Mouse (Mus musculus) limb, embryonic 13.5 days (tissue): ENCODE results near the gene Cyp2s1. TPM values are rescaled to one million over a fixed set of nuclear protein-coding genes. Genes with fewer than 3 reads are reported as not detected.

ENCODE experiments used
- ATAC-seq: fragments of 200-750 bp; cut with Nextera tagmentation; 2 replicates; pipeline ENCODE4 v1.8.0; 2017; ENCODE audit warnings: low read depth, moderate number of reproducible peaks, moderate TSS enrichment; ENCODE audit not compliant: low FRiP score
- H3K27ac ChIP-seq: fragments of 300-500 bp; sonication (generic); 2 replicates; pipeline ENCODE4 v1.5.1; 2015; ENCODE audit warnings: inconsistent platforms, mild to moderate bottlenecking, moderate library complexity
- H3K27me3 ChIP-seq: fragments of 300-500 bp; sonication (generic); 2 replicates; pipeline ENCODE4 v1.6.1; 2015; ENCODE audit warnings: mild to moderate bottlenecking, inconsistent platforms
- H3K36me3 ChIP-seq: fragments of 300-500 bp; sonication (generic); 2 replicates; pipeline ENCODE4 v1.6.1; 2015; ENCODE audit warnings: inconsistent platforms, mild to moderate bottlenecking, moderate library complexity
- H3K4me1 ChIP-seq: fragments of 300-500 bp; sonication (generic); 2 replicates; pipeline ENCODE4 v1.6.1; 2015; ENCODE audit warnings: inconsistent platforms
- H3K4me2 ChIP-seq: fragments of 300-500 bp; sonication (generic); replicated peaks from 2 replicates; pipeline ENCODE4 v1.6.1; 2015; ENCODE audit warnings: inconsistent platforms, mild to moderate bottlenecking, moderate library complexity
- H3K4me3 ChIP-seq: fragments of 300-500 bp; sonication (generic); 2 replicates; pipeline ENCODE4 v1.5.1; 2015; ENCODE audit warnings: moderate library complexity, mild to moderate bottlenecking, inconsistent platforms
- H3K9ac ChIP-seq: fragments of 300-500 bp; sonication (generic); 2 replicates; pipeline ENCODE4 v1.6.1; 2015; ENCODE audit warnings: mild to moderate bottlenecking, inconsistent platforms
- H3K9me3 ChIP-seq: fragments of 300-500 bp; sonication (generic); 2 replicates; pipeline ENCODE4 v1.6.1; 2016; ENCODE audit warnings: inconsistent platforms
- WGBS: fragments of 180-500 bp; shearing (Covaris S2); methylation state at CpG from one replicate; pipeline ENCODE4 v1.1.7; 2015; 5-methylcytosine and 5-hydroxymethylcytosine counted together
- polyA plus RNA-seq: library from polyadenylated mRNA; unstranded; fragments of >200 nt; fragmentation: Nextera tagmentation; extraction: Ambion mirVana; gene quantifications from 2 replicates; pipeline ENCODE4 v1.2.1, GENCODE M21; 2015

Gene Cyp2s1
- polyA plus RNA-seq, 1 experiment from 2014 or later, result 1.8 TPM

GRCm38 (mm10) chr7:25787456-25788219, 29.1 kb downstream of the Cyp2s1 start:
- peaks cover 20% of the 10 kb centered on the region for H3K36me3 ChIP-seq
- no peak for ATAC-seq
- peak overlapping the region; percentile 70 for H3K4me3 ChIP-seq
- H3K27me3 ChIP-seq, result no peaks in the 10 kb centered on the region
- H3K4me1 ChIP-seq, result peaks cover 36% of the 10 kb centered on the region
- H3K9ac ChIP-seq, result peak overlapping the region; percentile 80
- H3K27ac ChIP-seq, result no peak overlapping the region; the same call in 1 of the 2 replicates
- 23% methylated on average over 9 of the region's 9 CpGs for WGBS
- H3K9me3 ChIP-seq, result no peaks in the 10 kb centered on the region
- peak overlapping the region; percentile 87 for H3K4me2 ChIP-seq

GRCm38 (mm10) chr7:25786974-25787373, 29.7 kb downstream of the Cyp2s1 start:
- Histone ChIP-seq H3K36me3 (peaks cover 20% of the 10 kb centered on the region), H3K4me1 (peaks cover 43% of the 10 kb centered on the region), H3K9ac (peak overlapping the region; percentile 80; the same call in 1 of the 2 replicates), H3K27me3 (no peaks in the 10 kb centered on the region), H3K4me3 (peak overlapping the region; percentile 70), H3K4me2 (peak overlapping the region; percentile 87), H3K9me3 (no peaks in the 10 kb centered on the region), H3K27ac (no peak overlapping the region)
- WGBS, result 70% methylated on average over 4 of the region's 4 CpGs
- ATAC-seq, result no peak

GRCm38 (mm10) chr7:25785752-25786151, 31.0 kb downstream of the Cyp2s1 start:
- H3K9ac ChIP-seq, result no peak overlapping the region
- H3K27ac ChIP-seq, result no peak overlapping the region
- no peaks in the 10 kb centered on the region for H3K27me3 ChIP-seq
- H3K9me3 ChIP-seq, result no peaks in the 10 kb centered on the region
- ATAC-seq, result no peak
- peaks cover 55% of the 10 kb centered on the region for H3K4me1 ChIP-seq
- peaks cover 27% of the 10 kb centered on the region for H3K36me3 ChIP-seq
- WGBS, result 57% methylated on average over 4 of the region's 4 CpGs
- H3K4me2 ChIP-seq, result 0 out of 2 replicates have a peak overlapping the region, but pooled peaks have one; percentile 9
- H3K4me3 ChIP-seq, result no peak overlapping the region

- peaks cover 31% of the 10 kb centered on the region for H3K36me3 ChIP-seq
- 57% methylated on average over 1 of the region's 1 CpGs for WGBS
Observed at GRCm38 (mm10) chr7:25784808-25785207, 31.9 kb downstream of the Cyp2s1 start.

GRCm38 (mm10) chr7:25783746-25784145, 33.0 kb downstream of the Cyp2s1 start:
- H3K27ac ChIP-seq, result no peak overlapping the region
- H3K9me3 ChIP-seq, result no peaks in the 10 kb centered on the region
- no peak overlapping the region for H3K4me3 ChIP-seq
- no peaks in the 10 kb centered on the region for H3K27me3 ChIP-seq
- no peak overlapping the region for H3K9ac ChIP-seq
- whole genome bisulfite sequencing, result 56% methylated on average over 8 of the region's 8 CpGs
- ATAC-seq, result no peak
- no peak overlapping the region for H3K4me2 ChIP-seq
- peaks cover 47% of the 10 kb centered on the region for H3K4me1 ChIP-seq
- H3K36me3 ChIP-seq, result peaks cover 39% of the 10 kb centered on the region

More at GRCm38 (mm10) chr7:25784808-25785207, 31.9 kb downstream of the Cyp2s1 start:
- H3K9ac ChIP-seq, result no peak overlapping the region
- peaks cover 56% of the 10 kb centered on the region for H3K4me1 ChIP-seq
- no peak for ATAC-seq
- H3K4me3 ChIP-seq, result no peak overlapping the region
- no peak overlapping the region for H3K4me2 ChIP-seq
- no peaks in the 10 kb centered on the region for H3K9me3 ChIP-seq
- H3K27me3 ChIP-seq, result no peaks in the 10 kb centered on the region
- H3K27ac ChIP-seq, result no peak overlapping the region

GRCm38 (mm10) chr7:25782744-25783143, 34.0 kb downstream of the Cyp2s1 start:
- Histone ChIP-seq H3K4me2 (peak overlapping the region; percentile 78; the same call in 1 of the 2 replicates), H3K9ac (no peak overlapping the region), H3K4me3 (no peak overlapping the region), H3K36me3 (peaks cover 49% of the 10 kb centered on the region), H3K27ac (peak overlapping the region; percentile 58; the same call in 1 of the 2 replicates), H3K27me3 (no peaks in the 10 kb centered on the region), H3K4me1 (peaks cover 47% of the 10 kb centered on the region), H3K9me3 (no peaks in the 10 kb centered on the region)
- 79% methylated on average over 6 of the region's 6 CpGs for WGBS
- no peak for ATAC-seq

- H3K36me3 ChIP-seq, result peaks cover 56% of the 10 kb centered on the region
Observed at GRCm38 (mm10) chr7:25781937-25782610, 34.6 kb downstream of the Cyp2s1 start.

GRCm38 (mm10) chr7:25781321-25781936, 35.3 kb downstream of the Cyp2s1 start:
- Histone ChIP-seq H3K4me2 (peak overlapping the region; percentile 78), H3K9me3 (no peaks in the 10 kb centered on the region), H3K27ac (peak overlapping the region; percentile 81), H3K4me1 (peaks cover 35% of the 10 kb centered on the region), H3K27me3 (no peaks in the 10 kb centered on the region), H3K36me3 (peaks cover 62% of the 10 kb centered on the region), H3K9ac (peak overlapping the region; percentile 68), H3K4me3 (peak overlapping the region; percentile 39)
- no peak for ATAC-seq
- WGBS, result 6% methylated on average over 32 of the region's 33 CpGs

More at GRCm38 (mm10) chr7:25781937-25782610, 34.6 kb downstream of the Cyp2s1 start:
- Histone ChIP-seq H3K27me3 (no peaks in the 10 kb centered on the region), H3K4me1 (peaks cover 42% of the 10 kb centered on the region), H3K9ac (peak overlapping the region; percentile 68), H3K4me2 (peak overlapping the region; percentile 78), H3K27ac (peak overlapping the region; percentile 81), H3K4me3 (peak overlapping the region; percentile 39), H3K9me3 (no peaks in the 10 kb centered on the region)
- peak; percentile 80 for ATAC-seq
- 35% methylated on average over 10 of the region's 11 CpGs for WGBS

GRCm38 (mm10) chr7:25780753-25781152, 36.0 kb downstream of the Cyp2s1 start:
- H3K9ac ChIP-seq, result no peak overlapping the region
- peaks cover 67% of the 10 kb centered on the region for H3K36me3 ChIP-seq
- H3K27ac ChIP-seq, result peak overlapping the region; percentile 81; the same call in 1 of the 2 replicates
- no peaks in the 10 kb centered on the region for H3K9me3 ChIP-seq
- no peak overlapping the region for H3K4me2 ChIP-seq
- ATAC-seq, result no peak
- H3K4me1 ChIP-seq, result peaks cover 29% of the 10 kb centered on the region
- WGBS, result 57% methylated on average over 4 of the region's 4 CpGs
- H3K27me3 ChIP-seq, result no peaks in the 10 kb centered on the region
- H3K4me3 ChIP-seq, result no peak overlapping the region

- H3K4me1 ChIP-seq, result peaks cover 26% of the 10 kb centered on the region
- no peak overlapping the region for H3K9ac ChIP-seq
- peaks cover 69% of the 10 kb centered on the region for H3K36me3 ChIP-seq
- H3K9me3 ChIP-seq, result no peaks in the 10 kb centered on the region
- ATAC-seq, result no peak
- no peak overlapping the region for H3K27ac ChIP-seq
- no peak overlapping the region for H3K4me3 ChIP-seq
- no peak overlapping the region for H3K4me2 ChIP-seq
- 90% methylated on average over 5 of the region's 5 CpGs for WGBS
- no peaks in the 10 kb centered on the region for H3K27me3 ChIP-seq
Observed at GRCm38 (mm10) chr7:25780021-25780420, 36.7 kb downstream of the Cyp2s1 start.

- Histone ChIP-seq H3K4me1 (no peaks in the 10 kb centered on the region), H3K9ac (no peak overlapping the region), H3K27ac (no peak overlapping the region), H3K36me3 (peaks cover 99% of the 10 kb centered on the region), H3K4me2 (no peak overlapping the region), H3K9me3 (0 out of 2 replicates have a peak, but pooled peaks cover 6% of the 10 kb centered on the region), H3K27me3 (no peaks in the 10 kb centered on the region), H3K4me3 (no peak overlapping the region)
- ATAC-seq, result no peak
- WGBS, result 79% methylated on average over 5 of the region's 5 CpGs
Observed at GRCm38 (mm10) chr7:25768229-25768628, 48.5 kb downstream of the Cyp2s1 start.

GRCm38 (mm10) chr7:25766108-25766507, 50.6 kb downstream of the Cyp2s1 start:
- H3K9ac ChIP-seq, result no peak overlapping the region
- ATAC-seq, result no peak
- no peaks in the 10 kb centered on the region for H3K4me1 ChIP-seq
- no peak overlapping the region for H3K27ac ChIP-seq
- WGBS, result 86% methylated on average over 6 of the region's 6 CpGs
- no peak overlapping the region for H3K4me3 ChIP-seq
- H3K27me3 ChIP-seq, result no peaks in the 10 kb centered on the region
- 0 out of 2 replicates have a peak, but pooled peaks cover 6% of the 10 kb centered on the region for H3K9me3 ChIP-seq
- no peak overlapping the region for H3K4me2 ChIP-seq
- peaks cover 98% of the 10 kb centered on the region for H3K36me3 ChIP-seq
